Mouse (Mus musculus) sigmoid colon, adult 10 weeks (tissue): Measurements from ENCODE around the gene Mocs1. TPM values are rescaled to one million over a fixed set of nuclear protein-coding genes. Genes with fewer than 3 reads are reported as not detected.

Experiments used
- polyA plus RNA-seq: library from polyadenylated mRNA; stranded (reverse); fragments of 350-450 nt; fragmentation: Illumina TruSeq; extraction: RNeasy Lipid Tissue Mini Kit (QIAGEN cat#74804); gene quantifications from one replicate; pipeline ENCODE4 v1.2.3, GENCODE M21; 2014; ENCODE audit warnings: low read depth, low replicate concordance

Mocs1 gene
- polyA plus RNA-seq: 2.3 TPM

DNA sequence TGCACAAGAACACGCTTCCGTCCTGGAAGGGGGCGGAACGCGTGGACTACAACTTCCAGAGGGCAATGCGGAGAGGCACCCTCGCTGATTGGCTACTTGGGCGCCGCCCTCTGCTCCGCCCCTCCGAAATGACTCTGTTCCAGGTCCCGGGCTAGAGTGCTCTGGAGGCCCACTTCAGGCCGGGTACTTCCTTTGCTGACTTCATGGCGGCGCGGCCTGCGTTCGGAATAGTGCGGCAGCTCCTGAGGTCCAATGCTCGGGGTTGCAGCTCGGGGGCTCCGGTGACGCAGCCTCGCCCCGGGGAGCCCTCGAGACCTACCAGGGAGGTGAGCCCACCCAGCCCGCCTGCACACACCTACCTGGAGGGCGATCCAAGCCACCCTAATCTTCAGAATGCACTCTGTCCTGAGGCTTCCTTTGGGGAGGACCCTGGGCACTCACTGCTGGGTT lies at the start of gene Mocs1:
Gene Mocs1, plus strand, starts transcription at position 124 of the 450 bp plus-strand sequence.

Other genes with a start within 250 kb of the Mocs1 start
- 1.2 TPM for gene Daam2, start 136.0 kb downstream of the Mocs1 start, polyA plus RNA-seq
- not detected for gene Kif6, start 186.8 kb downstream of the Mocs1 start, polyA plus RNA-seq